Mouse (Mus musculus) mouse embryonic stem cell (cell line): ENCODE data around the gene Amdhd2.

Experiments
- in situ Hi-C, 2 experiments: fragments of 300-500 bp; cut with MboI; formaldehyde crosslinking; loops; 1 replicate in 1 of 2; 3 replicates in 1 of 2; pipeline ENCODE4 v1.14.3; 2019 to 2020; ENCODE audit warnings: low sequenced_read_pairs in 2 of 2, low pct_unique_long_range_greater_than_20kb in 1 of 2, mixed read lengths in 1 of 2; ENCODE audit not compliant: unreplicated experiment in 1 of 2

Gene Amdhd2

GRCm38 (mm10) chr17:24164566-24165259 lies 1.1 kb upstream of the Amdhd2 start:
- in situ Hi-C loops = no loop called here

- in situ Hi-C loops = no loop called here
These were observed 886 bp downstream of the Amdhd2 start for GRCm38 (mm10) chr17:24162584-24163175.

GRCm38 (mm10) chr17:24161466-24161865 lies 2.1 kb downstream of the Amdhd2 start:
- in situ Hi-C loops = no loop called here

GRCm38 (mm10) chr17:24157526-24157925 lies 6.0 kb downstream of the Amdhd2 start:
- in situ Hi-C loops = no loop called here

- in situ Hi-C loops = no loop called here
These were observed 6.4 kb downstream of the Amdhd2 start for GRCm38 (mm10) chr17:24157121-24157520.

- in situ Hi-C loops = no loop called here
These were observed 7.2 kb downstream of the Amdhd2 start for GRCm38 (mm10) chr17:24156394-24156793.

GRCm38 (mm10) chr17:24155742-24156141 lies 7.8 kb downstream of the Amdhd2 start:
- in situ Hi-C loops = no loop called here

- in situ Hi-C loops = no loop called here
These were observed 9.1 kb downstream of the Amdhd2 start for GRCm38 (mm10) chr17:24154463-24154862.

- in situ Hi-C loops = no loop called here
These were observed 11.5 kb downstream of the Amdhd2 start for GRCm38 (mm10) chr17:24151890-24152563.

- in situ Hi-C loops = no loop called here
These were observed 12.2 kb downstream of the Amdhd2 start for GRCm38 (mm10) chr17:24151382-24151781.

- in situ Hi-C loops = no loop called here
These were observed 12.7 kb downstream of the Amdhd2 start, which contains the start of gene Pdpk1 for GRCm38 (mm10) chr17:24150824-24151223. TSS of gene Pdpk1 (minus strand) at chr17:24150924.

- in situ Hi-C loops = no loop called here
These were observed 14.1 kb downstream of the Amdhd2 start for GRCm38 (mm10) chr17:24149421-24149820.

GRCm38 (mm10) chr17:24142897-24143296 lies 20.7 kb downstream of the Amdhd2 start:
- in situ Hi-C loops = no loop called here

GRCm38 (mm10) chr17:24141425-24141920 lies 22.1 kb downstream of the Amdhd2 start:
- in situ Hi-C loops = no loop called here

- in situ Hi-C loops = no loop called here
These were observed 22.6 kb downstream of the Amdhd2 start for GRCm38 (mm10) chr17:24140845-24141424.

- in situ Hi-C loops = no loop called here
These were observed 23.6 kb downstream of the Amdhd2 start for GRCm38 (mm10) chr17:24139968-24140367.

GRCm38 (mm10) chr17:24139256-24139655 lies 24.3 kb downstream of the Amdhd2 start:
- in situ Hi-C loops = no loop called here

GRCm38 (mm10) chr17:24137226-24137880 lies 26.2 kb downstream of the Amdhd2 start:
- in situ Hi-C loops = no loop called here

GRCm38 (mm10) chr17:24134062-24134461 lies 29.5 kb downstream of the Amdhd2 start:
- in situ Hi-C loops = no loop called here
